Mouse (Mus musculus) myocyte (in vitro differentiated cells): ENCODE measurements at regions not wholly inside any gene's neighbourhood (a gene's known extent, or its start where the extent isn't known, plus 50 kb on each side); places are given as distances from the start of the nearest gene placed in this dataset.

Experiments used
- CEBPB ChIP-seq: IDR thresholded peaks from 2 replicates; pipeline ENCODE4 v1.6.1; 2011; ENCODE audit warnings: mild to moderate bottlenecking, moderate library complexity; ENCODE audit not compliant: poor library complexity, insufficient read depth, severe bottlenecking
- E2F4 ChIP-seq: IDR thresholded peaks from one replicate; pipeline ENCODE4 v1.6.1; 2011; ENCODE audit warnings: mild to moderate bottlenecking, control low read depth, moderate library complexity; ENCODE audit not compliant: insufficient read depth
- MAX ChIP-seq: IDR thresholded peaks from one replicate; pipeline ENCODE4 v1.6.1; 2011; ENCODE audit warnings: low read depth, mild to moderate bottlenecking, control low read depth
- MYOD1 ChIP-seq, 3 experiments: IDR thresholded peaks; one replicate each; pipeline ENCODE4 v1.6.1; 2011; ENCODE audit warnings: control low read depth in 2 of 3, low read depth in 2 of 3, mild to moderate bottlenecking in 2 of 3, moderate library complexity in 1 of 3; ENCODE audit not compliant: insufficient read length in 2 of 3, control insufficient read depth in 1 of 3
- MYOG ChIP-seq, 3 experiments: IDR thresholded peaks; one replicate each; pipeline ENCODE4 v1.6.1; 2011; ENCODE audit warnings: control low read depth in 2 of 3, low read depth in 2 of 3, mild to moderate bottlenecking in 2 of 3; ENCODE audit not compliant: insufficient read length in 2 of 3, control insufficient read depth in 1 of 3, insufficient read depth in 1 of 3
- POLR2A ChIP-seq: IDR thresholded peaks from one replicate; pipeline ENCODE4 v1.6.1; 2011; ENCODE audit warnings: low read depth, mild to moderate bottlenecking, control low read depth, moderate library complexity; ENCODE audit not compliant: insufficient read length
- POLR2AphosphoS2 ChIP-seq: IDR thresholded peaks from one replicate; pipeline ENCODE4 v1.6.1; 2011; ENCODE audit warnings: low read depth, control low read depth; ENCODE audit not compliant: insufficient read length
- REST ChIP-seq: IDR thresholded peaks from one replicate; pipeline ENCODE4 v1.6.1; 2011; ENCODE audit warnings: mild to moderate bottlenecking, control low read depth, moderate library complexity; ENCODE audit not compliant: insufficient read depth, insufficient read length
- TCF12 ChIP-seq: IDR thresholded peaks from one replicate; pipeline ENCODE4 v1.6.1; 2011; ENCODE audit warnings: mild to moderate bottlenecking, control low read depth; ENCODE audit not compliant: poor library complexity, insufficient read depth, severe bottlenecking
- TCF3 ChIP-seq: IDR thresholded peaks from one replicate; pipeline ENCODE4 v1.6.1; 2011; ENCODE audit warnings: low read depth, control low read depth; ENCODE audit not compliant: insufficient read length
- USF1 ChIP-seq: IDR thresholded peaks from one replicate; pipeline ENCODE4 v1.6.1; 2011; ENCODE audit warnings: low read depth, mild to moderate bottlenecking, control low read depth, moderate library complexity

GRCm38 (mm10) chr7:70541881-70542665 is 175.5 kb upstream of the Nr2f2 start:
- TF ChIP-seq POLR2AphosphoS2 (no peak), MAX (no peak), MYOD1 (IDR thresholded peaks at IDR 0.05; ENCODE audit: control insufficient read depth in 1 of 3, insufficient read length in 2 of 3, low read depth in 2 of 3) (no peak), USF1 (no peak), TCF3 (no peak), CEBPB (no peak), E2F4 (no peak), POLR2A (no peak), TCF12 (no peak), REST (no peak), MYOG (IDR thresholded peaks at IDR 0.05; ENCODE audit: control insufficient read depth in 1 of 3, insufficient read depth in 1 of 3, insufficient read length in 2 of 3, low read depth in 2 of 3) (no peak)
